Comparison of ENCODE assay signal across 11 mouse cellular contexts in the genomic region with DNA sequence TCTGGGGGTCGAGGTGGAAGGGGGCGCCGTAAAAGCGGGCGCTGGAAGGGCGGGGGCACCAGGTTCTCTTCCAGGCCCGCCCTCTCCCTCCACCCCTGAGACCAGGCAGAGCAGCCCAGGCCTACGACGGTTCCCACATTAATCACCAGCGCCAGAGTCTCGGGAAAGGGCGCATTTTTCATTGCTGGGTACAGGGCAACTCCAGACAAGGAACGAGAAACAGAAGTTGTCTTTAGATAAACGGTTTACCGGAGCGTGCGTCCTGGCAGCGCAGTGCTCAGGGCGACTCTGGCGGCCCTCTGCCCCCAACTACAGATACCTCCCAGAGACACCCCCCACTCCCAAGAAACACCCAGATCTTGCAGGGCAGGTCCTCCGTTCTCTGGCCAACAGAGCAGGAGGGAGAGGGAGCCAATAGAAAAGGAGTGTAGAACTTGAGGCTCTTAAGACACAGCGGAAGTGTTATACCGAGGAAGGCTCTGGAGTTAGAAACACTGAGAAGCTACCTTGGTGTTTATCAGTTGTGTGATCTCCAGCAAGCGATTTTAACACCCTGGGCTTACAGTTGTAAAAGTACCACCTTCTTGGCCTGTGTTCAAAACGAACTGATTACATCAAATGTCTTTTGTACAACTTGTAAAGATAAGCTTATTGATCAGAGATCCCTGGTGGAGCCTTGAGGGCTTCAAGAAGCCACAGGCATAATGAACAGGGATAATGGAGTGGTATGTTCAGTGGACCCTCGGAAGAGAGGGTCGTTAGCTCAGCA. TPM values are rescaled to one million over a fixed set of nuclear protein-coding genes. Genes with fewer than 3 reads are reported as not detected.
DNase-seq lines count a peak whose midpoint lies in the region; ATAC-seq lines count a peak whose summit lies in the region.
"Had no signal": no experiment of that assay in that cellular context is flagged by ENCODE, and none has a peak within 500 bp of the region (broad histone marks: within the 10 kb centered on the region; RNA-seq: fewer than 3 reads in every experiment).

No protein-coding gene starts in this region.

- no peak overlapping the region for H3K27ac ChIP-seq in midbrain, embryonic 10.5 days (replicated peaks)
- H3K27ac ChIP-seq in midbrain, embryonic 15.5 days, result no peak overlapping the region
- no peak overlapping the region for H3K27ac ChIP-seq in limb, embryonic 12.5 days
- no peak overlapping the region for H3K27ac ChIP-seq in neural tube, embryonic 13.5 days (replicated peaks)
- H3K27ac ChIP-seq: embryonic facial prominence, embryonic 12.5 days; gastrocnemius, adult 2 months had no signal

- DNase-seq in midbrain, embryonic 10.5 days (ENCODE audit: low spot score), result peak; percentile 49
- DNase-seq in embryo, embryonic 10.5 days (ENCODE audit: low spot score), result peak; percentile 71
- DNase-seq in left cerebral cortex, postnatal 14 days (ENCODE audit: low spot score in 2 of 2), result no peak
- DNase-seq in gastrocnemius, postnatal 4 days (ENCODE audit: low spot score in 2 of 2), result no peak
- DNase-seq: gastrocnemius, adult 2 months; kidney, adult 18-20 months had no signal

- ATAC-seq in midbrain, embryonic 15.5 days (replicated peaks), result no peak
- ATAC-seq in limb, embryonic 12.5 days (ENCODE audit: insufficient number of reproducible peaks, insufficient read depth, low FRiP score, low TSS enrichment, low read depth), result no peak
- ATAC-seq in neural tube, embryonic 13.5 days (ENCODE audit: low read depth), result no peak

- no peak overlapping the region for H3K4me3 ChIP-seq in midbrain, embryonic 10.5 days
- no peak overlapping the region for H3K4me3 ChIP-seq in midbrain, embryonic 15.5 days
- H3K4me3 ChIP-seq in limb, embryonic 12.5 days (replicated peaks), result peak overlapping the region; percentile 19; the same call in 1 of the 2 replicates
- no peak overlapping the region for H3K4me3 ChIP-seq in neural tube, embryonic 13.5 days
- H3K4me3 ChIP-seq: embryonic facial prominence, embryonic 12.5 days; gastrocnemius, adult 2 months had no signal

- H3K9me3 ChIP-seq in midbrain, embryonic 10.5 days (replicated peaks), result no peaks in the 10 kb centered on the region
- H3K9me3 ChIP-seq in midbrain, embryonic 15.5 days, result no peaks in the 10 kb centered on the region
- H3K9me3 ChIP-seq in limb, embryonic 12.5 days, result no peaks in the 10 kb centered on the region
- no peaks in the 10 kb centered on the region for H3K9me3 ChIP-seq in neural tube, embryonic 13.5 days
- H3K9me3 ChIP-seq: embryonic facial prominence, embryonic 12.5 days had no signal

- WGBS in midbrain, embryonic 10.5 days, result under 1% methylated on average over 27 of the region's 27 CpGs
- under 1% methylated on average over 27 of the region's 27 CpGs for WGBS in midbrain, embryonic 15.5 days
- under 1% methylated on average over 27 of the region's 27 CpGs for WGBS in limb, embryonic 12.5 days
- under 1% methylated on average over 27 of the region's 27 CpGs for WGBS in neural tube, embryonic 13.5 days

- peaks cover 24% of the 10 kb centered on the region for H3K4me1 ChIP-seq in midbrain, embryonic 10.5 days
- no peaks in the 10 kb centered on the region for H3K4me1 ChIP-seq in midbrain, embryonic 15.5 days
- H3K4me1 ChIP-seq in limb, embryonic 12.5 days (replicated peaks), result peaks cover 5% of the 10 kb centered on the region; the same call in 1 of the 2 replicates
- peaks cover 13% of the 10 kb centered on the region for H3K4me1 ChIP-seq in neural tube, embryonic 13.5 days (replicated peaks)
- H3K4me1 ChIP-seq: embryonic facial prominence, embryonic 12.5 days had no signal

- H3K27me3 ChIP-seq in midbrain, embryonic 10.5 days (ENCODE audit: low read depth, poor library complexity, severe bottlenecking), result peaks cover 100% of the 10 kb centered on the region
- peaks cover 98% of the 10 kb centered on the region for H3K27me3 ChIP-seq in midbrain, embryonic 15.5 days (replicated peaks)
- peaks cover 98% of the 10 kb centered on the region for H3K27me3 ChIP-seq in limb, embryonic 12.5 days
- peaks cover 100% of the 10 kb centered on the region for H3K27me3 ChIP-seq in neural tube, embryonic 13.5 days

- no peaks in the 10 kb centered on the region for H3K36me3 ChIP-seq in midbrain, embryonic 10.5 days
- H3K36me3 ChIP-seq in midbrain, embryonic 15.5 days (replicated peaks), result no peaks in the 10 kb centered on the region
- H3K36me3 ChIP-seq in limb, embryonic 12.5 days, result no peaks in the 10 kb centered on the region
- no peaks in the 10 kb centered on the region for H3K36me3 ChIP-seq in neural tube, embryonic 13.5 days
- H3K36me3 ChIP-seq: embryonic facial prominence, embryonic 12.5 days had no signal

- intact Hi-C loops in left cerebral cortex, postnatal 14 days (cut with DNase I), result loop anchor here (5.0 kb wide), 1 partner anchor 1552 kb away; a partner anchor contains a TSS

- H3K9ac ChIP-seq in midbrain, embryonic 15.5 days, result no peak overlapping the region
- H3K9ac ChIP-seq in limb, embryonic 12.5 days (replicated peaks), result no peak overlapping the region
- H3K9ac ChIP-seq in neural tube, embryonic 13.5 days, result no peak overlapping the region
- H3K9ac ChIP-seq: embryonic facial prominence, embryonic 12.5 days had no signal

- H3K4me2 ChIP-seq in midbrain, embryonic 15.5 days, result no peak overlapping the region
- peak overlapping the region; percentile 34 for H3K4me2 ChIP-seq in limb, embryonic 12.5 days
- H3K4me2 ChIP-seq in neural tube, embryonic 13.5 days, result peak overlapping the region; percentile 22; the same call in 1 of the 2 replicates
- H3K4me2 ChIP-seq: embryonic facial prominence, embryonic 12.5 days had no signal

RNA-seq across cellular contexts. Expression of a gene that starts 12.2 kb away (rescaled TPM):
- polyA plus RNA-seq in midbrain, embryonic 10.5 days (2016; fragmentation: Nextera tagmentation; extraction: Ambion mirVana), result 0.21 and 0.42 TPM in 2 replicates
- polyA plus RNA-seq in midbrain, embryonic 15.5 days (2015; fragmentation: Nextera tagmentation; extraction: Ambion mirVana), result 0.40 and 0.98 TPM in 2 replicates
- not detected in 2 replicates for polyA plus RNA-seq in limb, embryonic 12.5 days (2016; fragmentation: Nextera tagmentation; extraction: Ambion mirVana)
- polyA plus RNA-seq in neural tube, embryonic 13.5 days (2015; fragmentation: Nextera tagmentation; extraction: Ambion mirVana), result not detected in 2 replicates
- not detected for total RNA-seq in left cerebral cortex, postnatal 14 days (2021)
- not detected for total RNA-seq in gastrocnemius, postnatal 4 days (2021)
- total RNA-seq: gastrocnemius, adult 2 months; left cerebral cortex, adult 8-10 months had no signal

Comparison
In these comparisons a context has a peak if more than half of its experiments do, and no peak if none do; other contexts are left out.
1. DNase-seq: peak in midbrain, embryonic 10.5 days (single experiment) and embryo, embryonic 10.5 days (single experiment); none in left cerebral cortex, postnatal 14 days (0 of 2) and gastrocnemius, postnatal 4 days (0 of 2).